Mouse (Mus musculus): Measurements from ENCODE around the gene Tube1. TPM values are rescaled to one million over a fixed set of nuclear protein-coding genes. Genes with fewer than 3 reads are reported as not detected.

Gene Tube1
- total and polyA plus RNA-seq, 3 experiments = 11.7 to 16.1 (median 14.6) TPM

- no peak overlapping the region for H3K27ac ChIP-seq (ENCODE audit: insufficient read depth, low read depth)
- no peak overlapping the region for H3K9ac ChIP-seq (ENCODE audit: insufficient read depth, low read depth)
- H3K4me3 ChIP-seq (replicated peaks in 1 of 3; ENCODE audit: low read depth in 2 of 3, low read length in 2 of 3, poor library complexity in 1 of 3) = no peak overlapping the region
- no peaks in the 10 kb centered on the region for H3K27me3 ChIP-seq (replicated peaks)
- dilution Hi-C loops (cut with MboI; ENCODE audit: extremely low pct_ligation_motif_present, extremely low pct_unique_long_range_greater_than_20kb, low sequenced_read_pairs) = no loop called here
- H3K4me2 ChIP-seq (ENCODE audit: insufficient read depth, low read depth, poor library complexity, severe bottlenecking) = no peak overlapping the region
- H3K36me3 ChIP-seq (replicated peaks in 1 of 2; ENCODE audit: control insufficient read depth in 1 of 2, insufficient read depth in 1 of 2, low read length in 1 of 2) = no peaks in the 10 kb centered on the region
- no peaks in the 10 kb centered on the region for H3K9me3 ChIP-seq (replicated peaks; ENCODE audit: low read length)
- H3K79me2 ChIP-seq (replicated peaks; ENCODE audit: control insufficient read depth, extremely low read depth, insufficient read depth, poor library complexity, severe bottlenecking) = no peaks in the 10 kb centered on the region
- TF ChIP-seq HCFC1 (IDR thresholded peaks at IDR 0.05; ENCODE audit: low read depth, low read length) (no peak), CTCF (conservative IDR thresholded peaks at IDR 0.05 in 1 of 2, IDR thresholded peaks at IDR 0.05 in 1 of 2; ENCODE audit: low read depth in 2 of 2, low read length in 2 of 2) (no peak), ETS1 (conservative IDR thresholded peaks at IDR 0.05; ENCODE audit: low read depth, low read length) (no peak), NELFE (IDR thresholded peaks at IDR 0.05; ENCODE audit: low read depth, low read length) (no peak)
- in situ Hi-C loops (cut with MboI; ENCODE audit: low pct_ligation_motif_present, low pct_unique_long_range_greater_than_20kb, low sequenced_read_pairs) = loop anchor here (10.0 kb wide), 1 partner anchor 62 kb away; no protein-coding TSS in a partner anchor
- peaks cover 7 to 29% of the 10 kb centered on the region in 2 experiments for H3K4me1 ChIP-seq (ENCODE audit: control insufficient read depth in 1 of 2, insufficient read depth in 2 of 2)
- no peak for DNase-seq (ENCODE audit: extremely low read depth)
These were observed 38.8 kb downstream of the Tube1 start for GRCm38 (mm10) chr10:39172540-39172931.

- TF ChIP-seq CHD1 (IDR thresholded peaks at IDR 0.05; ENCODE audit: low read depth, low read length) (no peak), MYC (IDR thresholded peaks at IDR 0.05; ENCODE audit: low read depth, low read length) (no peak), HCFC1 (IDR thresholded peaks at IDR 0.05; ENCODE audit: low read depth, low read length) (no peak), JUN (IDR thresholded peaks at IDR 0.05; ENCODE audit: insufficient read depth, low read depth, low read length) (no peak), GABPA (IDR thresholded peaks at IDR 0.05; ENCODE audit: insufficient replicate concordance, low read depth, low read length) (no peak), ZKSCAN1 (IDR thresholded peaks at IDR 0.05; ENCODE audit: borderline replicate concordance, low read depth, low read length) (no peak), MAFK (IDR thresholded peaks at IDR 0.05; ENCODE audit: insufficient replicate concordance, low read length) (no peak), ELF1 (IDR thresholded peaks at IDR 0.05; ENCODE audit: low read depth, low read length) (no peak), SIN3A (IDR thresholded peaks at IDR 0.05; ENCODE audit: low read length) (no peak), EP300 (IDR thresholded peaks at IDR 0.05; ENCODE audit: low read length) (no peak), E2F4 (IDR thresholded peaks at IDR 0.05; ENCODE audit: insufficient replicate concordance, low read depth, low read length) (no peak), CTCF (conservative IDR thresholded peaks at IDR 0.05 in 1 of 2, IDR thresholded peaks at IDR 0.05 in 1 of 2; ENCODE audit: low read depth in 2 of 2, low read length in 2 of 2) (no peak), IRF4 (IDR thresholded peaks at IDR 0.05; ENCODE audit: low read depth, low read length) (no peak), NRF1 (IDR thresholded peaks at IDR 0.05; ENCODE audit: low read depth, low read length) (no peak), ETS1 (conservative IDR thresholded peaks at IDR 0.05; ENCODE audit: low read depth, low read length) (no peak), CHD2 (IDR thresholded peaks at IDR 0.05; ENCODE audit: low read length) (no peak), ZNF384 (IDR thresholded peaks at IDR 0.05; ENCODE audit: low read depth, low read length) (no peak)
- Histone ChIP-seq H3K27ac (ENCODE audit: insufficient read depth, low read depth) (no peak overlapping the region), H3K4me3 (replicated peaks in 1 of 3; ENCODE audit: low read depth in 2 of 3, low read length in 2 of 3, poor library complexity in 1 of 3) (no peak overlapping the region), H3K27me3 (replicated peaks) (no peaks in the 10 kb centered on the region), H3K4me1 (ENCODE audit: control insufficient read depth in 1 of 2, insufficient read depth in 2 of 2) (peaks cover 6 to 24% of the 10 kb centered on the region in 2 experiments), H3K79me2 (replicated peaks; ENCODE audit: control insufficient read depth, extremely low read depth, insufficient read depth, poor library complexity, severe bottlenecking) (no peaks in the 10 kb centered on the region), H3K9me3 (replicated peaks; ENCODE audit: low read length) (peaks cover 4% of the 10 kb centered on the region), H3K4me2 (ENCODE audit: insufficient read depth, low read depth, poor library complexity, severe bottlenecking) (no peak overlapping the region), H3K36me3 (replicated peaks in 1 of 2; ENCODE audit: control insufficient read depth in 1 of 2, insufficient read depth in 1 of 2, low read length in 1 of 2) (no peaks in the 10 kb centered on the region), H3K9ac (ENCODE audit: insufficient read depth, low read depth) (no peak overlapping the region)
- no peak for DNase-seq (ENCODE audit: extremely low read depth)
- dilution Hi-C loops (cut with MboI; ENCODE audit: extremely low pct_ligation_motif_present, extremely low pct_unique_long_range_greater_than_20kb, low sequenced_read_pairs) (no loop called here), in situ Hi-C loops (cut with MboI; ENCODE audit: low pct_ligation_motif_present, low pct_unique_long_range_greater_than_20kb, low sequenced_read_pairs) (loop anchor here (10.0 kb wide), 1 partner anchor 62 kb away; no protein-coding TSS in a partner anchor)
These were observed 39.3 kb downstream of the Tube1 start for GRCm38 (mm10) chr10:39173077-39173476.
